Mouse (Mus musculus) brown adipose tissue, adult 24 weeks (tissue): ENCODE data around the gene Plbd1. TPM values are rescaled to one million over a fixed set of nuclear protein-coding genes. Genes with fewer than 3 reads are reported as not detected.

Experiments used
- H3K27ac ChIP-seq: fragments of 200-500 bp; replicated peaks from 2 replicates; pipeline ENCODE4 v1.5.1; 2012; ENCODE audit warnings: low read depth, mild to moderate bottlenecking, low read length
- H3K4me1 ChIP-seq: fragments of 200-500 bp; 2 replicates; pipeline ENCODE4 v1.6.1; 2012; ENCODE audit warnings: low read length, mixed read lengths; ENCODE audit not compliant: control insufficient read depth, insufficient read depth, insufficient read length
- H3K4me3 ChIP-seq: fragments of 200-500 bp; 2 replicates; pipeline ENCODE4 v1.5.1; 2012; ENCODE audit warnings: low read depth, mild to moderate bottlenecking, low read length, moderate library complexity; ENCODE audit not compliant: insufficient read depth
- polyA plus RNA-seq: library from polyadenylated mRNA; stranded (reverse); fragments of >200 nt; gene quantifications from 2 replicates; pipeline ENCODE4 v1.2.4, GENCODE M21; 2012; ENCODE audit not compliant: missing spikeins, insufficient read depth, insufficient read length

Gene Plbd1
- polyA plus RNA-seq, 1 experiment = 251 TPM

DNA sequence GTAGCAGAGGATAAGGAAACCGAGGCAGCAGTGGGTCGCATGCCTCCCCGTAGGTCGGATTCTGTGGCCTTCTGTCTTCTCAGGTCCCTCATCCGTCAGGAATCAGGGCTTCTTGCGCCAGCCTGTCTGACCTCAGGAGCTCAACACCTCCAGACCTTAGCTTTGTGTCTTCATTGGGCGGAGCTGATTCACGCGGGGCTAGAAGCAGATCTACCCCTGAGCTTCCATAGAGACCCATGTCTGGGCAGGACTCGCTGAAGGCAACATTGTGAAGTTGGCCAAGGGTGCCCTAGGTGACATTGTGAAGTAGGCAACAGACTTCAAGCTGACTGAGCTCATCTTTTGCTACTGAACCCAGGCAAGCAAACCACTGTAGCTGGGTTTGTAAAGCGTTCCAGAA, 335 bp upstream of the Plbd1 start:
- H3K4me3 ChIP-seq = peak overlapping the region; percentile 75
- H3K27ac ChIP-seq = peak overlapping the region; percentile 86
- no peaks in the 10 kb centered on the region for H3K4me1 ChIP-seq

DNA sequence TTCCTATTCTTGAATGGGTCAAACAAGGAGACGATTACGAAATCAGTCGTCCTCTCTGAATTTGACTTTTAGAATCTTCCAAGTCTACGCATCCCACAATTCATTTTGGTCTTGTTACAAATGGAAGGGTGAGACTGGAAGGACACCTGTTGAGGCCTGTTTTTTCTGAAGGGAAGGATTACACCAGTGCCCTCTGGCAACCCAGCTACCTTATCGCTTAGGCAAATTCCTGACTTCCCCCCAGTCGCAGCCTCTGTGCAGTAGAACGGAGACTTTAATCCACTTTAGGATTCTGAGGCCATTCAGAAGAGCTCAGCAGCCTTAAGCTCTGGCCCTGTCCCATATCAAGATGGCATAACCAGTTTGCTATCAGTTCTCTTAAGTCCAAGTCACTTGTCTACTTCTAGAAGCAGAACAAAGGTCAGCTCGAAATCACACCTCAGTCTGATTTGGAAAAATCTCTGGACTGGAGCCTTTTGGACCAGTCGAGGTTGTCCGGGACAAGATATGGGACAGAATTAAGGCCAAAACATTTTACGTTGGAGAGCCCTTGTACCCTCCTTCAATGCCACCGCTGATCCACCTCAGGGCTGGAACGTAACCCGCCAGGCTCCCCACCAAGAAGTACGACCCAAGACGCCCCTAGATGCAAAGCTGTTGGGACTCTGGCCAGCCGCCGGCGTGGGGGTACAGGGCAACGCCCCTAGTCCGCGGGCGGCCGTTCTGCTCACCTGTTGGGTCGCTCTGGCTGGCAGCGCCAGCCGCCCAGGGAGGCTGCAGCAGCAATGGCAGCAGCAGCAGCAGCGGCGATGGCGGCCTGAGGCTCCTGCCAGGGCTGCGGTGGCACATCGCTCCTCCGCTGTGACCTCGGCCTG, 660 bp downstream of the Plbd1 start:
- Histone ChIP-seq H3K4me3 (peak overlapping the region; percentile 75), H3K4me1 (no peaks in the 10 kb centered on the region), H3K27ac (peak overlapping the region; percentile 97)

DNA sequence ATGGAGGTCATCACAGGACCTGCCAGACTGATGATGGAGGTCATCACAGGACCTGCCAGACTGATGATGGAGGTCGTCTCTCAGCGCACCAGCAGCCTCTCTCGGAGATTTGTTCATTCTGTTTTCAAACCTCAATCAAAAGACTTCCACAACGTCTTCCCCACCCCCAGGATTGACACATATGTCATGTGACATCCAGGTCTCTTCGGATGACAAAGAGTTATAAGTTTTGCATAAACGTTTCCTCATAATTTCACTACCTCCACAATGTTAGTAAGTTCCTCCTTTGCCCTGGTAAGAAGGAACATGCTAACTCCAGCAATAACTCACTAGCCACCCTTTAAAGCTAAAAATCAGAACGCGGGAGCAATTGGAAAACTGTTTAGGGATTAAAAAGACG, 2.5 kb downstream of the Plbd1 start:
- no peaks in the 10 kb centered on the region for H3K4me1 ChIP-seq
- H3K4me3 ChIP-seq = no peak overlapping the region
- H3K27ac ChIP-seq = no peak overlapping the region; the same call in 1 of the 2 replicates

DNA sequence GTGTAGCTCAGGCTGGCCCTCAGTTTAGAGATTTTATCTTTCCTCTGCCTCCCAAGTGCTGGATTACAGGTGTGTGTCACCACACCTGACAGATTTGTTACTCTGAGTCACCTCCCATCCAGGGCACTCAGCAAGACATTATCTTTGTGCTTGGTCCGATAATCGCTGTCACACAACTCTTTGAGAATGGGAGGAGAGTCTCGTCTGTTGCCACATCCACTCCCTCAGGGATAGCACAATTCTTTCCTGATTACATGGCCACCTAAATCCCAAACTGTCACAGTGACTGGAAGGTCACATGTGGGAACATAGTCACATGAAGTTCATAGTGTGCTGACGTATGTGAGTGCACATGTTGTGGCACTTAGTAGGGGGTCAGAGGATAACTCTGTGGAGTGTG, 3.4 kb downstream of the Plbd1 start:
- H3K4me3 ChIP-seq = no peak overlapping the region
- peak overlapping the region; percentile 77 for H3K27ac ChIP-seq
- no peaks in the 10 kb centered on the region for H3K4me1 ChIP-seq

DNA sequence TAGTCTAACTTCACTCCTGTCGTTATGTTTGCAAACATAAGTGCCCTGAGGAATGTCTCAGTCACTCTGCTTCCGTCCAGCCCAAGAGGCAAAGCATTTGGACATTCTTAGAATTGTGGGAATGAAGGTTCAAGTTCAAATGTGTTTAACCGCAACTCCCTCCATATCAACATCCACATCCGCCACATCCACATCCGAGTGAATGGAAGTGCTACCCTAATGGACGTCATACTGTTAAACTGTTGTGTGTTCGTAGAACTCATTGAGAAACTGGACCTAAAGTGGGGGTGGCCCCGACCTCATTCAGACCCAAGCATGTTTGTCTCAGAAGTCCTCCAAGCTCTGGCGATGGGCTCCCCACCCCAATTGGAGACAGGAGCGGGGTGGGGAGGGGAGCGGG, 5.9 kb downstream of the Plbd1 start:
- Histone ChIP-seq H3K4me1 (no peaks in the 10 kb centered on the region), H3K27ac (no peak overlapping the region), H3K4me3 (no peak overlapping the region)

DNA sequence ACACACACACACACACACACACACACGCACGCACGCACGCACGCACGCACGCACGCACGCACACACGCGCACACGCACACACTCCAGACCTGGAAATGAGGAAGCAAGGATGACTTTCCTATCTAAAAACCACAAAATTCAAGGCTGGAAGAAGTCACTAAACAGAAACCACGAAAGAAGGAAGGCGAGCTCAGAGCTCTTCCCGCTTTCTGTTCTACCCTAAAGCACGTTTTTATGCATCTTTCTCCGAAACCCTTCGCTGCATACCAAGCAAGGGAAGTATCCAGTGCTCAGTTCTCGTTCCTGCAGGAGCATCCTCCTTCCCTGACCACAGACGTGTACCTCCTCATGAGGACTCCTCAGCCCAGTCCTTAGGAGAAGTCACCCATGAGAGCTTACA, 7.3 kb downstream of the Plbd1 start:
- no peaks in the 10 kb centered on the region for H3K4me1 ChIP-seq
- no peak overlapping the region for H3K27ac ChIP-seq
- no peak overlapping the region for H3K4me3 ChIP-seq

DNA sequence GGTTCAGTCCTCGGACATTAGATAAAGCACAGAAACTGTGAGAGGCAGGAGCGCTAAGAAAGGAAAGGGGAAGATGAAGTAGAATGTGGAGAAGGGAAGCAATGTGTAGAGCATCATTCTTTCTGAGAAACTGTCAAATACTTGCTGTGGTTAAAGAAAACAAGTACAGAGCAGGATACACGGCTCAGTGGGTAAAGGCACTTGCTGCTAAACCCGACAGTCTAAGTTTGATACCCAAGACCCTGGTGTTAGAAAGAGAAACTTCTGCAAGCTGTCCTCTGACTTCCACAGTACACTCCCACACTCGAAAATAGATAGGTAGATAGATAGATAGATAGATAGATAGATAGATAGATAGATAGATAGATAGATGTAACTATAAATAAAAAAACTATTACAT, 8.4 kb downstream of the Plbd1 start:
- H3K4me1 ChIP-seq = no peaks in the 10 kb centered on the region
- H3K27ac ChIP-seq = no peak overlapping the region
- no peak overlapping the region for H3K4me3 ChIP-seq

DNA sequence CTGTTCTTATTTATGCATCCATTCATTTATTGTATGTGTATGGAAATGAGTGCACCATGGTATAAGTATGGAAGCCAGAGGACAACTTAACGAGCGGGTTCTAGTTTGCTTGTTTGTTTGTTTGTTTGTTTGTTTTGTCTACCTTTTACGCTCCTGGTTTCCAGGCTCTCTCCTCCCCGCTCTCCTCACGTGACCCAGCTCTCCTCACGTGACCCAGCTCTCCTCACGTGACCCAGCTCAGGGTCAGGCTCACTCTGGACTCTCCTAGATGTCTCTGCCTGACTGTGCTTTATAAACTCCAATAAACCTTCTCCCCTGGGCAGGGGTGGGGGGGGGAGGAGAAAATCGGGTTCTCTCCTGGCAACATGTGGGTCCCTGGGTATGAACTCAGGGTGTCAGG, 11.1 kb downstream of the Plbd1 start:
- no peak overlapping the region for H3K4me3 ChIP-seq
- H3K27ac ChIP-seq = no peak overlapping the region
- no peaks in the 10 kb centered on the region for H3K4me1 ChIP-seq

DNA sequence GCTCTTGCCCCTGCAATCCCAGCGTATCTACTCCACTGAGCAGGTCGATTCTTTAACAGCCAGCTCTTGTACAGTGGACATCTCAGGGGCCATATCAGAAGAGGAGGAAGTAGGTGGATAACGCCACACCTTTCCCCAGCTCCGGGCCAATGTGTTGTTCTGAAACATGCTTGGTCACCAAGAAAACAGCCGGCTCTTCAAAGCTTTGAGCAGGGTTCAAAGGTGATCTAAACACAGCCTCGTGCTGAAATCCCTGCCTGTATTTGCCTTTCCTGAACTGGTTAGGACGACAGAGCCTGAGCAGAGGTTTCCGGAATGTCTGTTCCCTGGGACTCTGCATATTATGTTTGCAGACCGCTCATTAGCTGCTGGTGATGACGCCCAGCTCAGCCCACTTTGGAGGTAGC, 14.3 kb downstream of the Plbd1 start:
- Histone ChIP-seq H3K4me1 (no peaks in the 10 kb centered on the region), H3K4me3 (no peak overlapping the region), H3K27ac (no peak overlapping the region)

DNA sequence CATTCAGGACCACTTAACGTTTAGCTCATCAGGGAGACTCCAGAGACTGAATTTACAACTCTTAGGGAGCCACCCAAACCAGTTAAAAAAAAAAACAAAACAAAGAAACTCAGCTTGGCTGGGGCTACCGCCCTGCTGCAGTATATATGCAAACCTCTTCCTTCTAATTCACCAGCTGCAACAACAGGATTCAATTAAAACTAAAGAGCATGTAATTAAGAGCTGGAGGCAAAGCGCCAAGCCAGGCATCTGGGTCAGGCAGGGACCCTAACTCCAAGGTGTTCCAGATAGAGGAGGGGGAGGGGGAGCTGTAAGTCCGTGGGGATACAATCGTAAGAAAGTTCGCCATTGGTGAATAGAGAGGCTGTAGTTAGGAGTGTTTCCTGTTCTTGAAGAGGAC, 15.5 kb downstream of the Plbd1 start:
- Histone ChIP-seq H3K4me3 (no peak overlapping the region), H3K4me1 (no peaks in the 10 kb centered on the region), H3K27ac (no peak overlapping the region)

DNA sequence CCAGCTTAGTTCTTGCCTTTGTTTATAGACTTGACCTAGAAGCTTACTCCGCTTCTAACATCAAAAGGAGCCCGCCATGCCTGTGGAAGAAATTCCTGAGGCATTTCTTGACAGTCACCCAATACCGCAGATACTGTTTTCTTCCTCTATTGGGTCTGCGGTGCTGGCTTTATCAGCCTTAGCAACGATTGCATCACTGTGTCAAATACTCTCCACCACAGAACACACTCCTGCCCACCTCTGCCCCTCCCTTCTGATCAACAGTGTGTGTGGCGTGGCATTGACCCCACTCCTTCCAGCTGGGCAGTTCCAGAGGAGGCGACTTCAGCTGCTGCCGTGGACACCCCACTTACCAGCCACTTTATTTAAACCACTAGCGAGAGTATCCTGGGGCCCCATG, 16.0 kb downstream of the Plbd1 start:
- H3K4me1 ChIP-seq = no peaks in the 10 kb centered on the region
- no peak overlapping the region for H3K27ac ChIP-seq
- no peak overlapping the region for H3K4me3 ChIP-seq

DNA sequence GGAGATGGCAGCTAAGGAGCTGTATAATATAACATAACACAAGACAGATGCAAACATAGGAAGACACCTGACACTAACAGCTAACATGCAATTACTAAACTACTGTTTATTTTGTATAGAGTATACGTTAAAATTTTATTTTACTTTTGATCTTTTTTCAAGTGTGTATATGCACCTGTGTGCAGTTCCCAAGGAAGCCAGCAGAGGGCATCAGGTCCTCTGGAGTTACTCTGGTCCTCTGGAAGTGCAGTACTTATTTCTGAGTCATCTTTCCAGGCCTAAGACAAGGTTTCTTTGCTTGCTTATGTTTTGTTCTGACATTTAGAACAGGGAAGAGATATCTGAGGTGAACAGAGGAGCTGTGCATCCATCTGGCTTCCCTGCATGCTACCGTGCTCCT, 17.6 kb downstream of the Plbd1 start:
- no peak overlapping the region for H3K4me3 ChIP-seq
- H3K27ac ChIP-seq = no peak overlapping the region
- no peaks in the 10 kb centered on the region for H3K4me1 ChIP-seq

DNA sequence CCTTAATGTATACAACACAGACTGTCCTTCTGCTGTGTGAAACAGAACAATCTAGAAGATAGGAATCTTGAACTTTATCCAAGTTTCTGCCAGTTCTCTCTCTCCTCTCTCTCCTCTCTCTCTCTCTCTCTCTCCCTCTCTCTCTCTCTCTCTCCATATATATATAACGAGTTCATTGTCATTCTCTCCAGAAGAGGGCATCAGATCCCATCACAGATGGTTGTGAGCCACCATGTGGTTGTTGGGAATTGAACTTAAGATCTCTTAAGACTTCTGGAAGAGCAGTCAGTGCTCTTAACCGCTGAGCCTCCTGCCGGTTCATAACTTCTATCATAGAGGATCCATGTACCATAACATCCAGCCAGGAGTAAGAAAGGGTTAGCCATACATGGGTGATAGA, 26.7 kb downstream of the Plbd1 start:
- H3K4me3 ChIP-seq = no peak overlapping the region
- H3K4me1 ChIP-seq = no peaks in the 10 kb centered on the region
- H3K27ac ChIP-seq = no peak overlapping the region

DNA sequence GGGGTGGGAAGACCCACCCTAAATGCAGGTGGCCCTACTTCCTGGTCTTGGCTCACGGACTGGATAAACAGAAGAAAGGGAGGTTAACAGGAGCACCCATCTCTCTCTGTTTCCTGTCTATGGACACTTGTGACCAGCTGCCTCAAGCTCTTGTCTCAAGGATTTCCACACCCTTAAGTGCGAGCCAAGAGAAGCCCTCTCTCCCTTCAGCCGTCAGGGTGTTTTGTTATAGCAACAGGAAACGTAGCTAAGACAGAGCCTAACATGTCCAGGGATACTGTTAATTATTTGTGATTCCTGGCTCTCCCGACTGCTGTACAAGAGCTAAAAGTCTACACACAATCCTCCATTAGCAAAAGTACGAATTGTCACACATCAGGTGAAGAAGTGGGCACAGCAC, 28.0 kb downstream of the Plbd1 start:
- no peak overlapping the region for H3K4me3 ChIP-seq
- H3K4me1 ChIP-seq = no peaks in the 10 kb centered on the region
- no peak overlapping the region for H3K27ac ChIP-seq

DNA sequence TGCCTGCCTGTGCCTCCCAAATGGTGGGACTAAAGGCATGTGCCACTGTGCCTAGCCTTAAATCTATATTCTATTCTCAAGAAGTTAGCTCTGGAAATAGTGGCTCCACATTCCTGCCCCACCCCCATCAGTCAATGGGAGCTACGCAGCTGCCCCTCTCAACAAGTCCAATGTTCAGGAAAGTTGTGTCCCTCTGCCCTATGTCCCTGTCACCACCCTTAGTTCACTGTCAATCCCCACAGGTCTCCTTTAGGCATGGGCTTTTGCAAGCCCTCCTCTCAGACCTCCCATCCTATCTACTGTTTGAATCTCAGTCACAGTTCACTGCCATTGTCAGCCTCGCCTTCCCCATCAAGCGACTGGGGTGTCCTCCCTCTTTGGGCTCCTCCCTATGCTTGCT, 28.6 kb downstream of the Plbd1 start:
- no peaks in the 10 kb centered on the region for H3K4me1 ChIP-seq
- H3K27ac ChIP-seq = no peak overlapping the region
- no peak overlapping the region for H3K4me3 ChIP-seq

DNA sequence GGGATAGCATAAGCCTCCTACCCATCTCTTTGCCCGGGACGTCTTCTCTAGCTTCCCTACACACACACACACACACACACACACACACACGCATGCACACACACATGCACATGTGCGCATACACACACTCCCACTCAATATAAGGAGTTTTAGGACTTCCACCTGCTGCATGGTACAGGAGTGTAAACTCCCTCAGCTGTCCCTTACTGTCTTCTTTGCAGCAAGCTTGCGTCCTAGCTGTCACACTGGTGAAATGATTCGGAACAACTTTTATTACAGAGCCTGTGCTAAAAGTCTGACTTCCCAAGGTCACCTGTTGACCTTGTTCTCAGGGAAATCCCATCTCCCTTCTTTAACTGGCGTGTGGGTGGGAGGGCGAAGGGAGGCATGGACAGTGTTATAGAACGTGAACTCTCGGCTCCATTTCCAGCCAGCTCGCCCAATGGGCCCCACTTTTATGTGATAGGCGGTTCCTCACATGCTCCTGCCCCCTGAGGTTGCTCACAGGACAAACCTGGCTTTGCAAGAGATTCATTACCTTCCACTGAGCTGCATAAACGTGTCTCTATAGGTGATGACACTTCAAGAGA, 29.7 kb downstream of the Plbd1 start:
- no peak overlapping the region for H3K4me3 ChIP-seq
- no peak overlapping the region for H3K27ac ChIP-seq
- H3K4me1 ChIP-seq = no peaks in the 10 kb centered on the region
